Comparison of ENCODE assay signal across 10 mouse cellular contexts in genomic region chr7:74552000-74552358, GRCm38 (mm10). TPM values are rescaled to one million over a fixed set of nuclear protein-coding genes. Genes with fewer than 3 reads are reported as not detected.
DNase-seq lines count a peak whose midpoint lies in the region; ATAC-seq and TF ChIP-seq lines count a peak whose summit lies in the region.
"Had no signal": no experiment of that assay in that cellular context is flagged by ENCODE, and none has a peak within 500 bp of the region (broad histone marks: within the 10 kb centered on the region; RNA-seq: fewer than 3 reads in every experiment).

No protein-coding gene starts in this region.

- peaks cover 10% of the 10 kb centered on the region; the same call in 1 of the 2 replicates for H3K4me1 ChIP-seq in heart, postnatal 0 days (ENCODE audit: control insufficient read depth, insufficient read depth)
- peaks cover 44% of the 10 kb centered on the region for H3K4me1 ChIP-seq in embryonic facial prominence, embryonic 10.5 days
- H3K4me1 ChIP-seq in midbrain, embryonic 13.5 days (replicated peaks): peaks cover 43% of the 10 kb centered on the region

- no peak for TF ChIP-seq EP300 in heart, postnatal 0 days (IDR thresholded peaks at IDR 0.05; ENCODE audit: low read depth)

- peaks cover 7% of the 10 kb centered on the region for H3K27me3 ChIP-seq in heart, postnatal 0 days (ENCODE audit: control insufficient read depth, insufficient read depth, low read length)
- peaks cover 37% of the 10 kb centered on the region for H3K27me3 ChIP-seq in embryonic facial prominence, embryonic 10.5 days (replicated peaks; ENCODE audit: low read depth, poor library complexity, severe bottlenecking)
- peaks cover 29% of the 10 kb centered on the region for H3K27me3 ChIP-seq in midbrain, embryonic 13.5 days

- no peak overlapping the region for H3K4me3 ChIP-seq in heart, postnatal 0 days (ENCODE audit: low read depth, low read length)
- H3K4me3 ChIP-seq in embryonic facial prominence, embryonic 10.5 days: 0 out of 2 replicates have a peak overlapping the region, but pooled peaks have one; percentile 83
- H3K4me3 ChIP-seq in midbrain, embryonic 13.5 days (replicated peaks): peak overlapping the region; percentile 77

- H3K36me3 ChIP-seq in heart, postnatal 0 days (replicated peaks; ENCODE audit: control insufficient read depth, insufficient read depth, low read length): no peaks in the 10 kb centered on the region
- H3K36me3 ChIP-seq in embryonic facial prominence, embryonic 10.5 days (replicated peaks): no peaks in the 10 kb centered on the region
- no peaks in the 10 kb centered on the region for H3K36me3 ChIP-seq in midbrain, embryonic 13.5 days

- no peaks in the 10 kb centered on the region for H3K9me3 ChIP-seq in heart, postnatal 0 days (replicated peaks; ENCODE audit: control insufficient read depth, low read length)
- no peaks in the 10 kb centered on the region for H3K9me3 ChIP-seq in embryonic facial prominence, embryonic 10.5 days
- no peaks in the 10 kb centered on the region for H3K9me3 ChIP-seq in midbrain, embryonic 13.5 days

- no peak for ATAC-seq in heart, postnatal 0 days (ENCODE audit: insufficient read depth, low read depth)
- peak; percentile 57 for ATAC-seq in CD4-positive, CD25-positive, alpha-beta regulatory T cell, adult 4 months
- ATAC-seq in midbrain, embryonic 13.5 days: no peak

- intact Hi-C loops in heart, postnatal 36 days (cut with DNase I): loop anchor here (5.0 to 10.0 kb wide), 3 partner anchors 40 to 313 kb away; no protein-coding TSS in a partner anchor

- 0 out of 2 replicates have a peak overlapping the region, but pooled peaks have one; percentile 6 for H3K4me2 ChIP-seq in heart, postnatal 0 days (ENCODE audit: low read depth, low read length)
- H3K4me2 ChIP-seq in midbrain, embryonic 13.5 days (replicated peaks): peak overlapping the region; percentile 80

- H3K27ac ChIP-seq in heart, postnatal 0 days (ENCODE audit: low read depth): no peak overlapping the region
- no peak overlapping the region for H3K27ac ChIP-seq in embryonic facial prominence, embryonic 10.5 days (replicated peaks)
- no peak overlapping the region for H3K27ac ChIP-seq in midbrain, embryonic 13.5 days

- H3K9ac ChIP-seq in heart, postnatal 0 days (replicated peaks; ENCODE audit: low read depth, low read length): no peak overlapping the region
- H3K9ac ChIP-seq in midbrain, embryonic 13.5 days (replicated peaks): no peak overlapping the region

- DNase-seq in heart, postnatal 0 days (ENCODE audit: low spot score): no peak
- no peak for DNase-seq in heart, postnatal 36 days
- DNase-seq in embryonic facial prominence, embryonic 10.5 days (ENCODE audit: low spot score): no peak
- no peak for DNase-seq in adrenal gland, postnatal 36 days
- no peak for DNase-seq in testis, postnatal 10 days (ENCODE audit: low spot score)
- DNase-seq in left cerebral cortex, adult 18-20 months (ENCODE audit: low spot score in 2 of 2): no peak
- DNase-seq: kidney, adult 11 months; liver had no signal

- 48% methylated on average over 2 of the region's 2 CpGs for WGBS in heart, postnatal 0 days
- 55% methylated on average over 2 of the region's 2 CpGs for WGBS in embryonic facial prominence, embryonic 10.5 days
- WGBS in midbrain, embryonic 13.5 days: 15% methylated on average over 2 of the region's 2 CpGs

- no peak for TF ChIP-seq CTCF in heart, postnatal 0 days (IDR thresholded peaks at IDR 0.05; ENCODE audit: low read depth)

RNA-seq across cellular contexts. Expression of gene Slco3a1, which starts 2.6 kb away (rescaled TPM):
- 19.3 and 24.8 TPM in 2 replicates for total RNA-seq in heart, postnatal 0 days (2014; rRNA removed; ENCODE audit: low replicate concordance)
- 10.2 and 10.5 TPM in 2 replicates for polyA plus RNA-seq in heart, postnatal 0 days (2015; fragmentation: Nextera tagmentation; extraction: Ambion mirVana)
- 100 to 1,000 TPM; 105 to 116 TPM for total RNA-seq in heart, postnatal 36 days (2021)
- 10 to 100 TPM; 16.7 to 18.0 TPM for polyA plus RNA-seq in CD4-positive, CD25-positive, alpha-beta regulatory T cell, adult 4 months (2017; shearing (Covaris generic))
- polyA plus RNA-seq in embryonic facial prominence, embryonic 10.5 days (2016; fragmentation: Nextera tagmentation; extraction: Ambion mirVana): 7.4 and 7.9 TPM in 2 replicates
- polyA plus RNA-seq in midbrain, embryonic 13.5 days (2015; fragmentation: Nextera tagmentation; extraction: Ambion mirVana): 16.9 and 22.8 TPM in 2 replicates
- 10 to 100 TPM; 26.8 to 34.7 TPM for total RNA-seq in adrenal gland, postnatal 36 days (2021)
- total RNA-seq in left cerebral cortex, adult 18-20 months (2021): 10 to 100 TPM; 43.2 to 47.2 TPM
